Mouse (Mus musculus) thymus, adult 2 months (tissue): ENCODE results near the gene Tmem230. TPM values are rescaled to one million over a fixed set of nuclear protein-coding genes. Genes with fewer than 3 reads are reported as not detected.

Experiments
- DNase-seq: peaks from one replicate; pipeline ENCODE4 v3.0.0; 2021
- H3K27ac ChIP-seq: fragments of 200-500 bp; 2 replicates; pipeline ENCODE4 v1.5.1; 2012; ENCODE audit warnings: low read length, control low read depth; ENCODE audit not compliant: control insufficient read depth, insufficient read depth
- H3K27me3 ChIP-seq: fragments of 200-500 bp; 2 replicates; pipeline ENCODE4 v1.6.1; 2012; ENCODE audit warnings: mild to moderate bottlenecking, low read length, moderate library complexity, mixed read lengths; ENCODE audit not compliant: control insufficient read depth, insufficient read depth
- H3K36me3 ChIP-seq: fragments of 200-500 bp; 2 replicates; pipeline ENCODE4 v1.6.1; 2012; ENCODE audit warnings: mild to moderate bottlenecking, low read length, moderate library complexity; ENCODE audit not compliant: control insufficient read depth, insufficient read depth
- H3K4me1 ChIP-seq: fragments of 200-500 bp; replicated peaks from 2 replicates; pipeline ENCODE4 v1.6.1; 2012; ENCODE audit warnings: low read length; ENCODE audit not compliant: control insufficient read depth, insufficient read depth
- H3K4me3 ChIP-seq: fragments of 200-500 bp; 2 replicates; pipeline ENCODE4 v1.5.1; 2012; ENCODE audit warnings: mild to moderate bottlenecking, low read length, control low read depth, moderate library complexity; ENCODE audit not compliant: control insufficient read depth, insufficient read depth
- CTCF ChIP-seq: fragments of 200-500 bp; IDR thresholded peaks from 2 replicates; pipeline ENCODE4 v1.5.1; 2012; ENCODE audit warnings: mild to moderate bottlenecking, control low read depth, low read length, moderate library complexity, borderline replicate concordance; ENCODE audit not compliant: control insufficient read depth, poor library complexity, insufficient read depth; ENCODE audit errors: extremely low read depth
- POLR2A ChIP-seq: fragments of 200-500 bp; IDR thresholded peaks from 2 replicates; pipeline ENCODE4 v1.6.1; 2012; ENCODE audit warnings: mild to moderate bottlenecking, low read length, control low read depth, moderate library complexity; ENCODE audit not compliant: control insufficient read depth, poor library complexity, insufficient read depth; ENCODE audit errors: extremely low read depth
- WGBS: fragments of 180-500 bp; shearing (Covaris S2); methylation state at CpG from one replicate; pipeline ENCODE4 v1.1.7; 2018; 5-methylcytosine and 5-hydroxymethylcytosine counted together
- polyA plus RNA-seq: library from polyadenylated mRNA; depleted of rRNA; stranded (reverse); fragments of >200 nt; gene quantifications from 2 replicates; pipeline ENCODE4 v1.2.3, GENCODE M21; 2012

Gene Tmem230
- polyA plus RNA-seq, 1 experiment: 82.6 TPM

- Histone ChIP-seq H3K27me3 (no peaks in the 10 kb centered on the region), H3K36me3 (no peaks in the 10 kb centered on the region), H3K4me3 (no peak overlapping the region), H3K4me1 (peaks cover 7% of the 10 kb centered on the region; the same call in 1 of the 2 replicates), H3K27ac (no peak overlapping the region)
- WGBS: 98% methylated on average over 2 of the region's 2 CpGs
- no peak for DNase-seq
- no peak for TF ChIP-seq POLR2A
- TF ChIP-seq CTCF: no peak
These were observed 22.8 kb upstream of the Tmem230 start for GRCm38 (mm10) chr2:132270331-132270951.

GRCm38 (mm10) chr2:132269217-132269616 lies 21.6 kb upstream of the Tmem230 start:
- whole genome bisulfite sequencing: 78% methylated on average over 3 of the region's 3 CpGs
- Histone ChIP-seq H3K36me3 (no peaks in the 10 kb centered on the region), H3K4me1 (peaks cover 12% of the 10 kb centered on the region), H3K27ac (no peak overlapping the region), H3K27me3 (no peaks in the 10 kb centered on the region), H3K4me3 (no peak overlapping the region)
- DNase-seq: no peak
- TF ChIP-seq POLR2A: no peak
- no peak for TF ChIP-seq CTCF

GRCm38 (mm10) chr2:132266086-132266485 lies 18.5 kb upstream of the Tmem230 start:
- Histone ChIP-seq H3K36me3 (no peaks in the 10 kb centered on the region), H3K27me3 (no peaks in the 10 kb centered on the region), H3K4me3 (no peak overlapping the region), H3K4me1 (peaks cover 9% of the 10 kb centered on the region), H3K27ac (no peak overlapping the region)
- DNase-seq: no peak
- 74% methylated on average over 3 of the region's 3 CpGs for WGBS
- TF ChIP-seq CTCF (no peak), POLR2A (no peak)

- WGBS: 78% methylated on average over 9 of the region's 9 CpGs
- H3K4me3 ChIP-seq: no peak overlapping the region
- no peaks in the 10 kb centered on the region for H3K27me3 ChIP-seq
- DNase-seq: no peak
- H3K36me3 ChIP-seq: no peaks in the 10 kb centered on the region
- H3K27ac ChIP-seq: no peak overlapping the region
- TF ChIP-seq POLR2A (no peak), CTCF (no peak)
- H3K4me1 ChIP-seq: peaks cover 7% of the 10 kb centered on the region
These were observed 17.6 kb upstream of the Tmem230 start for GRCm38 (mm10) chr2:132265196-132265595.

- TF ChIP-seq POLR2A (no peak), CTCF (no peak)
- H3K27ac ChIP-seq: peak overlapping the region; percentile 57
- peak overlapping the region; percentile 61 for H3K4me3 ChIP-seq
- no peaks in the 10 kb centered on the region for H3K36me3 ChIP-seq
- peaks cover 7% of the 10 kb centered on the region for H3K4me1 ChIP-seq
- DNase-seq: no peak
- H3K27me3 ChIP-seq: no peaks in the 10 kb centered on the region
- 14% methylated on average over 6 of the region's 6 CpGs for WGBS
These were observed 16.7 kb upstream of the Tmem230 start for GRCm38 (mm10) chr2:132264266-132264710.

GRCm38 (mm10) chr2:132263421-132264265 lies 16.0 kb upstream of the Tmem230 start:
- DNase-seq: peak; percentile 54
- Histone ChIP-seq H3K27ac (peak overlapping the region; percentile 57), H3K4me3 (peak overlapping the region; percentile 61), H3K27me3 (no peaks in the 10 kb centered on the region), H3K4me1 (peaks cover 7% of the 10 kb centered on the region), H3K36me3 (no peaks in the 10 kb centered on the region)
- TF ChIP-seq POLR2A (no peak), CTCF (no peak)
- WGBS: under 1% methylated on average over 46 of the region's 47 CpGs

GRCm38 (mm10) chr2:132262879-132263398 lies 15.3 kb upstream of the Tmem230 start, which contains the start of gene Cds2:
Gene Cds2 (plus strand): TSS chr2:132263148.
- Histone ChIP-seq H3K27me3 (no peaks in the 10 kb centered on the region), H3K4me1 (peaks cover 7% of the 10 kb centered on the region), H3K4me3 (peak within 1 kb of the TSS; percentile 61), H3K27ac (peak within 1 kb of the TSS; percentile 57), H3K36me3 (no peaks in the 10 kb centered on the region)
- under 1% methylated on average over 49 of the region's 49 CpGs for WGBS
- TF ChIP-seq CTCF (peak; percentile 83; the same call in 1 of the 2 replicates), POLR2A (peak; percentile 88)
- peak; percentile 99 for DNase-seq
